Mouse (Mus musculus) liver, adult 2 months (tissue): ENCODE measurements around the gene Slc16a14. TPM values are rescaled to one million over a fixed set of nuclear protein-coding genes. Genes with fewer than 3 reads are reported as not detected.
A peak's percentile ranks its signal among the peaks of the same experiment; 100 is the strongest.

Source experiments
- DNase-seq: peaks from one replicate; pipeline ENCODE4 v3.0.0-alpha.2; 2011; ENCODE audit warnings: low read depth, low spot score; ENCODE audit errors: extremely low read depth
- H3K27ac ChIP-seq: fragments of 200-500 bp; replicated peaks from 2 replicates; pipeline ENCODE4 v1.5.1; 2012; ENCODE audit warnings: low read depth, mild to moderate bottlenecking, control low read depth, inconsistent platforms, low read length; ENCODE audit not compliant: insufficient read depth
- H3K27me3 ChIP-seq: fragments of 200-500 bp; 2 replicates; pipeline ENCODE4 v1.6.1; 2012; ENCODE audit warnings: mild to moderate bottlenecking, moderate library complexity, low read length, inconsistent platforms; ENCODE audit not compliant: control insufficient read depth, insufficient read depth
- H3K36me3 ChIP-seq: fragments of 200-500 bp; 2 replicates; pipeline ENCODE4 v1.6.1; 2012; ENCODE audit warnings: low read length, inconsistent platforms; ENCODE audit not compliant: control insufficient read depth, insufficient read depth
- H3K4me1 ChIP-seq: fragments of 200-500 bp; 2 replicates; pipeline ENCODE4 v1.6.1; 2011; ENCODE audit warnings: low read length; ENCODE audit not compliant: control insufficient read depth, insufficient read depth
- H3K4me3 ChIP-seq: fragments of 200-500 bp; 2 replicates; pipeline ENCODE4 v1.5.1; 2011; ENCODE audit warnings: low read depth, mild to moderate bottlenecking, control low read depth, low read length, moderate library complexity; ENCODE audit not compliant: insufficient read depth
- H3K79me2 ChIP-seq: fragments of 200-500 bp; 2 replicates; pipeline ENCODE4 v1.6.1; 2012; ENCODE audit warnings: inconsistent platforms, mild to moderate bottlenecking, low read length, moderate library complexity; ENCODE audit not compliant: control insufficient read depth, insufficient read depth
- H3K9ac ChIP-seq: fragments of 200-500 bp; 2 replicates; pipeline ENCODE4 v1.6.1; 2012; ENCODE audit warnings: low read depth, mild to moderate bottlenecking, control low read depth, inconsistent platforms, low read length
- CTCF ChIP-seq: fragments of 200-500 bp; IDR thresholded peaks from 2 replicates; pipeline ENCODE4 v1.5.1; 2011; ENCODE audit warnings: low read depth, low read length, control low read depth
- POLR2A ChIP-seq: fragments of 200-500 bp; IDR thresholded peaks from 2 replicates; pipeline ENCODE4 v1.6.1; 2011; ENCODE audit warnings: low read length, control low read depth; ENCODE audit not compliant: insufficient read depth; ENCODE audit errors: extremely low read depth
- WGBS: fragments of 180-500 bp; shearing (Covaris S2); methylation state at CpG from one replicate; pipeline ENCODE4 v1.1.7; 2018; 5-methylcytosine and 5-hydroxymethylcytosine counted together
- polyA plus RNA-seq: library from polyadenylated mRNA; depleted of rRNA; stranded (reverse); fragments of >200 nt; gene quantifications from 2 replicates; pipeline ENCODE4 v1.2.3, GENCODE M21; 2012
- total RNA-seq: library from RNA; depleted of rRNA; stranded (reverse); fragments of >200 nt; gene quantifications from 2 replicates; pipeline ENCODE4 v1.2.3, GENCODE M21; 2014

The Slc16a14 gene
- total and polyA plus RNA-seq, 2 experiments = not detected

- Histone ChIP-seq H3K36me3 (no peaks in the 10 kb centered on the region), H3K4me1 (peaks cover 3% of the 10 kb centered on the region; the same call in 1 of the 2 replicates), H3K79me2 (no peaks in the 10 kb centered on the region), H3K27me3 (no peaks in the 10 kb centered on the region), H3K9ac (no peak overlapping the region), H3K27ac (0 out of 2 replicates have a peak overlapping the region, but pooled peaks have one; percentile 33), H3K4me3 (no peak overlapping the region)
- no peak; the same call in 1 of the 2 replicates for TF ChIP-seq CTCF
- TF ChIP-seq POLR2A = no peak
- 66% methylated on average over 8 of the region's 8 CpGs for WGBS
- peak; percentile 76 for DNase-seq
Observed at GRCm38 (mm10) chr1:84879571-84880120, 55.3 kb downstream of the Slc16a14 start.

GRCm38 (mm10) chr1:84877590-84877989 lies 57.3 kb downstream of the Slc16a14 start:
- Histone ChIP-seq H3K36me3 (no peaks in the 10 kb centered on the region), H3K4me1 (peaks cover 3% of the 10 kb centered on the region; the same call in 1 of the 2 replicates), H3K4me3 (no peak overlapping the region), H3K9ac (no peak overlapping the region), H3K79me2 (no peaks in the 10 kb centered on the region), H3K27ac (no peak overlapping the region), H3K27me3 (no peaks in the 10 kb centered on the region)
- TF ChIP-seq POLR2A (no peak), CTCF (no peak)
- 32% methylated on average over 2 of the region's 2 CpGs for WGBS
- DNase-seq = peak; percentile 94

- no peak for DNase-seq
- no peak overlapping the region for H3K9ac ChIP-seq
- WGBS = 56% methylated on average over 4 of the region's 4 CpGs
- no peak overlapping the region for H3K27ac ChIP-seq
- no peaks in the 10 kb centered on the region for H3K27me3 ChIP-seq
- no peaks in the 10 kb centered on the region for H3K79me2 ChIP-seq
- H3K4me1 ChIP-seq = peaks cover 13% of the 10 kb centered on the region
- TF ChIP-seq CTCF = no peak
- TF ChIP-seq POLR2A = no peak
- H3K36me3 ChIP-seq = no peaks in the 10 kb centered on the region
- no peak overlapping the region for H3K4me3 ChIP-seq
Observed at GRCm38 (mm10) chr1:84872939-84873338, 62.0 kb downstream of the Slc16a14 start.

GRCm38 (mm10) chr1:84872105-84872504 lies 62.8 kb downstream of the Slc16a14 start:
- Histone ChIP-seq H3K9ac (peak overlapping the region; percentile 54; the same call in 1 of the 2 replicates), H3K36me3 (no peaks in the 10 kb centered on the region), H3K27ac (peak overlapping the region; percentile 100), H3K79me2 (no peaks in the 10 kb centered on the region), H3K4me3 (no peak overlapping the region), H3K27me3 (no peaks in the 10 kb centered on the region), H3K4me1 (peaks cover 13% of the 10 kb centered on the region)
- peak; percentile 94 for DNase-seq
- TF ChIP-seq POLR2A = no peak
- TF ChIP-seq CTCF = no peak
- 18% methylated on average over 3 of the region's 3 CpGs for WGBS

GRCm38 (mm10) chr1:84871131-84871530 lies 63.8 kb downstream of the Slc16a14 start:
- no peak overlapping the region for H3K4me3 ChIP-seq
- H3K4me1 ChIP-seq = peaks cover 13% of the 10 kb centered on the region
- no peak for TF ChIP-seq POLR2A
- no peak for TF ChIP-seq CTCF
- H3K36me3 ChIP-seq = no peaks in the 10 kb centered on the region
- peak overlapping the region; percentile 100 for H3K27ac ChIP-seq
- DNase-seq = peak; percentile 86
- H3K27me3 ChIP-seq = no peaks in the 10 kb centered on the region
- no peak overlapping the region for H3K9ac ChIP-seq
- no peaks in the 10 kb centered on the region for H3K79me2 ChIP-seq
- 16% methylated on average over 6 of the region's 6 CpGs for WGBS

- Histone ChIP-seq H3K27ac (no peak overlapping the region), H3K36me3 (no peaks in the 10 kb centered on the region), H3K9ac (no peak overlapping the region), H3K79me2 (no peaks in the 10 kb centered on the region), H3K4me1 (peaks cover 13% of the 10 kb centered on the region), H3K4me3 (no peak overlapping the region), H3K27me3 (no peaks in the 10 kb centered on the region)
- DNase-seq = no peak
- TF ChIP-seq CTCF (no peak), POLR2A (no peak)
- 78% methylated on average over 7 of the region's 7 CpGs for WGBS
Observed at GRCm38 (mm10) chr1:84869498-84869897, 65.4 kb downstream of the Slc16a14 start.
